Comparison of ENCODE assay signal across 16 mouse cellular contexts in genomic region chr15:81350401-81350800, GRCm38 (mm10). TPM values are rescaled to one million over a fixed set of nuclear protein-coding genes. Genes with fewer than 3 reads are reported as not detected.
DNase-seq lines count a peak whose midpoint lies in the region; ATAC-seq and TF ChIP-seq lines count a peak whose summit lies in the region.
"Had no signal": no experiment of that assay in that cellular context is flagged by ENCODE, and none has a peak within 500 bp of the region (broad histone marks: within the 10 kb centered on the region; RNA-seq: fewer than 3 reads in every experiment).

No protein-coding gene starts in this region.

- no peak for TF ChIP-seq POLR2A in liver, adult 2 months (IDR thresholded peaks at IDR 0.05; ENCODE audit: extremely low read depth, insufficient read depth, low read length)
- no peak for TF ChIP-seq POLR2A in limb, embryonic 14.5 days (IDR thresholded peaks at IDR 0.05; ENCODE audit: borderline replicate concordance, extremely low read depth, insufficient read depth, insufficient read length)

- peak; percentile 79 for DNase-seq in forebrain, embryonic 14.5 days (ENCODE audit: low spot score)
- no peak for DNase-seq in forebrain, embryonic 10.5 days (ENCODE audit: extremely low spot score, low spot score)
- DNase-seq in liver, adult 2 months (ENCODE audit: extremely low read depth, low read depth, low spot score) = peak; percentile 68
- peak; percentile 9 for DNase-seq in Muller cell, postnatal 12 days (ENCODE audit: inconsistent ontology term)
- peak; percentile 60 for DNase-seq in limb, embryonic 14.5 days (ENCODE audit: low spot score)
- no peak for DNase-seq in spleen, postnatal 4 days (ENCODE audit: low spot score in 2 of 2)
- no peak for DNase-seq in c-Kit-positive CD71-positive TER-119-positive erythroid progenitor cells, embryonic 14.5 days (ENCODE audit: low spot score)
- DNase-seq: adrenal gland, postnatal 10 days; cerebellum, postnatal 10 days; gastrocnemius, postnatal 14 days; kidney, adult 9 months; thymus, adult 2 months had no signal

- H3K4me1 ChIP-seq in forebrain, embryonic 14.5 days (ENCODE audit: control insufficient read depth, insufficient read depth, low read length) = peaks cover 5% of the 10 kb centered on the region
- H3K4me1 ChIP-seq in forebrain, embryonic 10.5 days = no peaks in the 10 kb centered on the region
- H3K4me1 ChIP-seq in liver, adult 2 months (ENCODE audit: control insufficient read depth, insufficient read depth, low read length) = peaks cover 9% of the 10 kb centered on the region
- H3K4me1 ChIP-seq in liver, embryonic 12.5 days = peaks cover 19% of the 10 kb centered on the region
- H3K4me1 ChIP-seq in limb, embryonic 14.5 days (ENCODE audit: control insufficient read depth, insufficient read depth, low read length) = no peaks in the 10 kb centered on the region

- ATAC-seq in forebrain, embryonic 14.5 days = peak; percentile 46; the same call in 1 of the 2 replicates
- ATAC-seq in liver, embryonic 12.5 days = no peak
- ATAC-seq in limb, embryonic 14.5 days (ENCODE audit: low FRiP score, low read depth) = no peak

- peak overlapping the region; percentile 52; the same call in 1 of the 2 replicates for H3K27ac ChIP-seq in forebrain, embryonic 14.5 days (ENCODE audit: low read depth, low read length)
- H3K27ac ChIP-seq in forebrain, embryonic 10.5 days = no peak overlapping the region
- H3K27ac ChIP-seq in liver, adult 2 months (replicated peaks; ENCODE audit: insufficient read depth, low read depth, low read length) = peak overlapping the region; percentile 68
- H3K27ac ChIP-seq in liver, embryonic 12.5 days = no peak overlapping the region
- H3K27ac ChIP-seq in limb, embryonic 14.5 days (replicated peaks; ENCODE audit: low read depth, low read length) = no peak overlapping the region
- H3K27ac ChIP-seq: left cerebral cortex, adult 2 months; liver, embryonic 14.5 days had no signal

- H3K9me3 ChIP-seq in forebrain, embryonic 14.5 days (replicated peaks; ENCODE audit: control insufficient read depth, low read length) = no peaks in the 10 kb centered on the region
- H3K9me3 ChIP-seq in forebrain, embryonic 10.5 days = no peaks in the 10 kb centered on the region
- H3K9me3 ChIP-seq in liver, embryonic 12.5 days (replicated peaks) = no peaks in the 10 kb centered on the region
- no peaks in the 10 kb centered on the region for H3K9me3 ChIP-seq in limb, embryonic 14.5 days (ENCODE audit: control insufficient read depth, low read length)

- H3K79me2 ChIP-seq in liver, adult 2 months (ENCODE audit: control insufficient read depth, insufficient read depth, low read length) = peaks cover 35% of the 10 kb centered on the region; the same call in 1 of the 2 replicates

- H3K9ac ChIP-seq in forebrain, embryonic 14.5 days (ENCODE audit: low read length) = no peak overlapping the region
- peak overlapping the region; percentile 20; the same call in 1 of the 2 replicates for H3K9ac ChIP-seq in liver, adult 2 months (ENCODE audit: low read depth, low read length)
- no peak overlapping the region for H3K9ac ChIP-seq in liver, embryonic 12.5 days
- no peak overlapping the region; the same call in 1 of the 2 replicates for H3K9ac ChIP-seq in limb, embryonic 14.5 days (ENCODE audit: low read depth, low read length, severe bottlenecking)
- H3K9ac ChIP-seq: liver, embryonic 14.5 days had no signal

- H3K4me2 ChIP-seq in forebrain, embryonic 14.5 days (ENCODE audit: low read length) = no peak overlapping the region
- no peak overlapping the region for H3K4me2 ChIP-seq in liver, embryonic 12.5 days
- no peak overlapping the region for H3K4me2 ChIP-seq in limb, embryonic 14.5 days (replicated peaks; ENCODE audit: low read depth, low read length, severe bottlenecking)

- no peaks in the 10 kb centered on the region for H3K27me3 ChIP-seq in forebrain, embryonic 14.5 days (replicated peaks; ENCODE audit: control insufficient read depth, insufficient read depth, low read length)
- H3K27me3 ChIP-seq in forebrain, embryonic 10.5 days (ENCODE audit: poor library complexity, severe bottlenecking) = no peaks in the 10 kb centered on the region
- no peaks in the 10 kb centered on the region for H3K27me3 ChIP-seq in liver, adult 2 months (ENCODE audit: control insufficient read depth, insufficient read depth, low read length)
- no peaks in the 10 kb centered on the region for H3K27me3 ChIP-seq in liver, embryonic 12.5 days (replicated peaks)
- no peaks in the 10 kb centered on the region for H3K27me3 ChIP-seq in limb, embryonic 14.5 days (ENCODE audit: control insufficient read depth, insufficient read depth, low read length)

- no peak for TF ChIP-seq CTCF in liver, adult 2 months (IDR thresholded peaks at IDR 0.05; ENCODE audit: low read depth, low read length)

- no peak overlapping the region for H3K4me3 ChIP-seq in forebrain, embryonic 14.5 days (ENCODE audit: low read depth, low read length)
- H3K4me3 ChIP-seq in forebrain, embryonic 10.5 days = no peak overlapping the region
- H3K4me3 ChIP-seq in liver, adult 2 months (ENCODE audit: insufficient read depth, low read depth, low read length) = no peak overlapping the region
- H3K4me3 ChIP-seq in liver, embryonic 12.5 days = no peak overlapping the region
- H3K4me3 ChIP-seq in limb, embryonic 14.5 days (replicated peaks; ENCODE audit: low read length) = no peak overlapping the region
- H3K4me3 ChIP-seq: left cerebral cortex, adult 2 months had no signal

- WGBS in forebrain, embryonic 14.5 days = 23% methylated on average over 1 of the region's 1 CpGs
- WGBS in forebrain, embryonic 10.5 days = 81% methylated on average over 1 of the region's 1 CpGs
- 41% methylated on average over 1 of the region's 1 CpGs for WGBS in liver, adult 2 months
- 58% methylated on average over 1 of the region's 1 CpGs for WGBS in liver, embryonic 12.5 days (ENCODE audit: insufficient replicate concordance)
- 56% methylated on average over 1 of the region's 1 CpGs for WGBS in limb, embryonic 14.5 days

- H3K36me3 ChIP-seq in forebrain, embryonic 14.5 days (ENCODE audit: control insufficient read depth, insufficient read depth, low read length) = no peaks in the 10 kb centered on the region
- peaks cover 3% of the 10 kb centered on the region for H3K36me3 ChIP-seq in forebrain, embryonic 10.5 days (replicated peaks)
- H3K36me3 ChIP-seq in liver, adult 2 months (ENCODE audit: control insufficient read depth, insufficient read depth, low read length) = peaks cover 6% of the 10 kb centered on the region
- no peaks in the 10 kb centered on the region for H3K36me3 ChIP-seq in liver, embryonic 12.5 days
- 0 out of 2 replicates have a peak, but pooled peaks cover 4% of the 10 kb centered on the region for H3K36me3 ChIP-seq in limb, embryonic 14.5 days (ENCODE audit: control insufficient read depth, insufficient read depth, low read length)

RNA-seq across cellular contexts. Expression of gene Slc25a17, which starts 10.2 kb away (rescaled TPM):
- polyA plus RNA-seq in forebrain, embryonic 14.5 days (2014; fragmentation: Nextera tagmentation; extraction: Ambion mirVana) = 152 and 153 TPM in 2 replicates
- 82.5 and 83.3 TPM in 2 replicates for polyA plus RNA-seq in forebrain, embryonic 10.5 days (2016; fragmentation: Nextera tagmentation; extraction: Ambion mirVana)
- total RNA-seq in liver, adult 2 months (2014; rRNA removed) = 56.1 and 67.8 TPM in 2 replicates
- polyA plus RNA-seq in liver, adult 2 months (2012; rRNA removed) = 30.2 and 30.4 TPM in 2 replicates
- polyA plus RNA-seq in liver, embryonic 12.5 days (2016; fragmentation: Nextera tagmentation; extraction: Ambion mirVana) = 49.2 TPM in 2 replicates
- polyA plus RNA-seq in limb, embryonic 14.5 days (2012; rRNA removed) = 94.6 and 97.3 TPM in 2 replicates
- polyA plus RNA-seq in limb, embryonic 14.5 days (2014; fragmentation: Nextera tagmentation; extraction: Ambion mirVana) = 124 and 126 TPM in 2 replicates

RNA-seq across cellular contexts. Expression of gene St13, which starts 49.5 kb away (rescaled TPM):
- 170 and 180 TPM in 2 replicates for polyA plus RNA-seq in forebrain, embryonic 14.5 days (2014; fragmentation: Nextera tagmentation; extraction: Ambion mirVana)
- 210 and 228 TPM in 2 replicates for polyA plus RNA-seq in forebrain, embryonic 10.5 days (2016; fragmentation: Nextera tagmentation; extraction: Ambion mirVana)
- total RNA-seq in liver, adult 2 months (2014; rRNA removed) = 91.8 and 98.9 TPM in 2 replicates
- 29.2 and 31.3 TPM in 2 replicates for polyA plus RNA-seq in liver, adult 2 months (2012; rRNA removed)
- polyA plus RNA-seq in liver, embryonic 12.5 days (2016; fragmentation: Nextera tagmentation; extraction: Ambion mirVana) = 105 TPM in 2 replicates
- polyA plus RNA-seq in limb, embryonic 14.5 days (2012; rRNA removed) = 44.0 and 81.7 TPM in 2 replicates
- polyA plus RNA-seq in limb, embryonic 14.5 days (2014; fragmentation: Nextera tagmentation; extraction: Ambion mirVana) = 137 and 141 TPM in 2 replicates

RNA-seq across cellular contexts. Expression of gene Xpnpep3, which starts 49.5 kb away (rescaled TPM):
- 4.3 and 5.2 TPM in 2 replicates for polyA plus RNA-seq in forebrain, embryonic 14.5 days (2014; fragmentation: Nextera tagmentation; extraction: Ambion mirVana)
- 14.5 and 15.0 TPM in 2 replicates for polyA plus RNA-seq in forebrain, embryonic 10.5 days (2016; fragmentation: Nextera tagmentation; extraction: Ambion mirVana)
- total RNA-seq in liver, adult 2 months (2014; rRNA removed) = 8.1 and 10.4 TPM in 2 replicates
- 5.2 and 6.8 TPM in 2 replicates for polyA plus RNA-seq in liver, adult 2 months (2012; rRNA removed)
- 10.1 and 10.5 TPM in 2 replicates for polyA plus RNA-seq in liver, embryonic 12.5 days (2016; fragmentation: Nextera tagmentation; extraction: Ambion mirVana)
- 10.4 and 10.5 TPM in 2 replicates for polyA plus RNA-seq in limb, embryonic 14.5 days (2012; rRNA removed)
- polyA plus RNA-seq in limb, embryonic 14.5 days (2014; fragmentation: Nextera tagmentation; extraction: Ambion mirVana) = 6.6 and 7.7 TPM in 2 replicates

RNA-seq across cellular contexts. Expression of gene Dnajb7, which starts 57.7 kb away (rescaled TPM):
- 0.20 and 0.26 TPM in 2 replicates for polyA plus RNA-seq in forebrain, embryonic 14.5 days (2014; fragmentation: Nextera tagmentation; extraction: Ambion mirVana)
- polyA plus RNA-seq in forebrain, embryonic 10.5 days (2016; fragmentation: Nextera tagmentation; extraction: Ambion mirVana) = 2.5 TPM in 2 replicates
- total RNA-seq in liver, adult 2 months (2014; rRNA removed) = 0.13 and 0.28 TPM in 2 replicates
- not detected in 2 replicates for polyA plus RNA-seq in liver, adult 2 months (2012; rRNA removed)
- 1.2 and 1.3 TPM in 2 replicates for polyA plus RNA-seq in liver, embryonic 12.5 days (2016; fragmentation: Nextera tagmentation; extraction: Ambion mirVana)
- not detected in 2 replicates for polyA plus RNA-seq in limb, embryonic 14.5 days (2012; rRNA removed)
- 1.00 and 1.4 TPM in 2 replicates for polyA plus RNA-seq in limb, embryonic 14.5 days (2014; fragmentation: Nextera tagmentation; extraction: Ambion mirVana)
- total RNA-seq: adrenal gland, postnatal 10 days; gastrocnemius, postnatal 14 days; layer of hippocampus, adult 18-20 months; left cerebral cortex, adult 2 months had no signal
- polyA plus RNA-seq: thymus, adult 2 months had no signal

Comparison
In these comparisons a context has a peak if more than half of its experiments do, and no peak if none do; other contexts are left out.
1. DNase-seq: peak in forebrain, embryonic 14.5 days (single experiment), liver, adult 2 months (single experiment), Muller cell, postnatal 12 days (single experiment) and limb, embryonic 14.5 days (single experiment); none in forebrain, embryonic 10.5 days (single experiment), spleen, postnatal 4 days (0 of 2) and c-Kit-positive CD71-positive TER-119-positive erythroid progenitor cells, embryonic 14.5 days (single experiment).
2. H3K27ac ChIP-seq: peak in forebrain, embryonic 14.5 days (single experiment) and liver, adult 2 months (single experiment); none in forebrain, embryonic 10.5 days (single experiment), liver, embryonic 12.5 days (single experiment) and limb, embryonic 14.5 days (single experiment).